Mouse (Mus musculus): ENCODE results near the gene Ogfr.

Gene Ogfr

GRCm38 (mm10) chr2:180589123-180589831 is at the start of gene Ogfr:
Ogfr (plus strand) TSS chr2:180589245.
- DNase-seq (ENCODE audit: extremely low spot score, low spot score): peak; percentile 89

- DNase-seq (ENCODE audit: extremely low spot score, low spot score): no peak
These were observed 45.4 kb upstream of the Ogfr start for GRCm38 (mm10) chr2:180543675-180544074.

GRCm38 (mm10) chr2:180545046-180545445 is 44.0 kb upstream of the Ogfr start:
- DNase-seq (ENCODE audit: extremely low spot score, low spot score): no peak

GRCm38 (mm10) chr2:180547384-180548106 is 41.5 kb upstream of the Ogfr start:
- no peak for DNase-seq (ENCODE audit: extremely low spot score, low spot score)

- no peak for DNase-seq (ENCODE audit: extremely low spot score, low spot score)
These were observed 36.7 kb upstream of the Ogfr start for GRCm38 (mm10) chr2:180552340-180552739.

- no peak for DNase-seq (ENCODE audit: extremely low spot score, low spot score)
These were observed 33.8 kb upstream of the Ogfr start for GRCm38 (mm10) chr2:180555219-180555618.

- DNase-seq (ENCODE audit: extremely low spot score, low spot score): no peak
These were observed 32.6 kb upstream of the Ogfr start for GRCm38 (mm10) chr2:180556470-180556869.

GRCm38 (mm10) chr2:180560245-180560644 is 28.8 kb upstream of the Ogfr start:
- no peak for DNase-seq (ENCODE audit: extremely low spot score, low spot score)

- DNase-seq (ENCODE audit: extremely low spot score, low spot score): no peak
These were observed 26.9 kb upstream of the Ogfr start for GRCm38 (mm10) chr2:180562146-180562545.

- DNase-seq (ENCODE audit: extremely low spot score, low spot score): no peak
These were observed 25.7 kb upstream of the Ogfr start for GRCm38 (mm10) chr2:180563296-180563695.

GRCm38 (mm10) chr2:180563841-180564240 is 25.2 kb upstream of the Ogfr start:
- DNase-seq (ENCODE audit: extremely low spot score, low spot score): no peak

- DNase-seq (ENCODE audit: extremely low spot score, low spot score): peak; percentile 63
These were observed 22.7 kb upstream of the Ogfr start for GRCm38 (mm10) chr2:180566240-180566913.

GRCm38 (mm10) chr2:180569028-180569643 is 19.9 kb upstream of the Ogfr start:
- DNase-seq (ENCODE audit: extremely low spot score, low spot score): no peak

GRCm38 (mm10) chr2:180576482-180576881 is 12.6 kb upstream of the Ogfr start:
- no peak for DNase-seq (ENCODE audit: extremely low spot score, low spot score)

- peak; percentile 78 for DNase-seq (ENCODE audit: extremely low spot score, low spot score)
These were observed 10.4 kb upstream of the Ogfr start for GRCm38 (mm10) chr2:180578686-180579085.

GRCm38 (mm10) chr2:180581002-180581401 is 8.0 kb upstream of the Ogfr start, which contains the start of gene Mrgbp:
Mrgbp (plus strand) TSS chr2:180581304.
- no peak for DNase-seq (ENCODE audit: extremely low spot score, low spot score)

- peak; percentile 99 for DNase-seq (ENCODE audit: extremely low spot score, low spot score)
These were observed 6.4 kb upstream of the Ogfr start for GRCm38 (mm10) chr2:180582481-180583153.

GRCm38 (mm10) chr2:180583154-180583507 is 5.9 kb upstream of the Ogfr start:
- DNase-seq (ENCODE audit: extremely low spot score, low spot score): no peak

- no peak for DNase-seq (ENCODE audit: extremely low spot score, low spot score)
These were observed 316 bp upstream of the Ogfr start for GRCm38 (mm10) chr2:180588736-180589122.

GRCm38 (mm10) chr2:180597490-180597889 is 8.4 kb downstream of the Ogfr start, which contains the start of gene Col9a3:
Col9a3 (plus strand) TSS chr2:180597790.
- no peak for DNase-seq (ENCODE audit: extremely low spot score, low spot score)

- peak; percentile 51 for DNase-seq (ENCODE audit: extremely low spot score, low spot score)
These were observed 9.2 kb downstream of the Ogfr start for GRCm38 (mm10) chr2:180598157-180598705.
